Mouse (Mus musculus) cerebellum, adult 11 months (tissue): Measurements from ENCODE around the gene Lsm4.

Experiments used
- DNase-seq: peaks from one replicate; pipeline ENCODE4 v3.0.0; 2022

The Lsm4 gene

DNA sequence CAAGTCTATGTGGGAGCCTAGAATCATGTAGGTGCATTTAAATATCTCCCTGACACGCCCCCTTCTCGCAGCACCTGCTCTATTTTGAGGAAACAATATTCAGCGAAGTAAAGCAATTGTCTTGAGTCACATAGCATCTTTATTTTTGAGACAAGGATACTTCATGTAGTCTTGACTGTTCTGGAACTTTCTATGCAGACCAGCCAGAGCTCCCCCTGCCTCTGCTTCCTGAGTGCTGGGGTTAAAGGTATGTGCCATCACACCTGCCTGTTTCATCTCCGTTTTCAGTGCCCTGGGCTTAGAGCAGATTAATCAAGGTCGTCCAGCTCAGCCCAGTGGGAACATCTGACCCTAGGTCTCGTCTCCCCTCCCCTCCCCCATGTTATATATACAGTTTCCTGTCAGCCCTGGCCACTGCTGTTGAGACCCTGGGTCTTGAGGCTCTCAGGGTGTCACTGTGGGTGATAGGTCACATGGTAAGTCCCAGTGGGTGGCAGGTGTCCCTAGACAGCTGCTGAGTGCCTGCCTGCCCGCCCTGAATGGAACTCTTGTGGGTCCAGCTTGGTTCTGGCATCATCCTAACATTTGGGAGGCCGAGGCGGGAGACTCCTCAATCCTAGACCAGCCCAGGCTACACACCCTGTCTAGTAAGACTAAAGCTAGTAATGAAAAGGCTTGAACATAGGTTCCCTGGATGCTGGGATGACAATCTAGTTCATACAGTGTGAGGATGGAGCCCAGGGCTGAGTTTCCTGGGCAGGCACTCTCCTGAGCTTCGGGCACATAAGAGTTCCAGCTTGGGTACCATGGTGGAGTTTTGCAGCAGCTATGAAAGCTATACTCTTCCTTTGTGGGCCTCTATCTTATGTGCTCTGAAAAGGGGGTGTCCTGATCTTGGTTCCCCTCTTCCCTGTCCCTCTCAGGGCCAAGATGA is 28.3 kb downstream of the Lsm4 start:
- DNase-seq: no peak

DNA sequence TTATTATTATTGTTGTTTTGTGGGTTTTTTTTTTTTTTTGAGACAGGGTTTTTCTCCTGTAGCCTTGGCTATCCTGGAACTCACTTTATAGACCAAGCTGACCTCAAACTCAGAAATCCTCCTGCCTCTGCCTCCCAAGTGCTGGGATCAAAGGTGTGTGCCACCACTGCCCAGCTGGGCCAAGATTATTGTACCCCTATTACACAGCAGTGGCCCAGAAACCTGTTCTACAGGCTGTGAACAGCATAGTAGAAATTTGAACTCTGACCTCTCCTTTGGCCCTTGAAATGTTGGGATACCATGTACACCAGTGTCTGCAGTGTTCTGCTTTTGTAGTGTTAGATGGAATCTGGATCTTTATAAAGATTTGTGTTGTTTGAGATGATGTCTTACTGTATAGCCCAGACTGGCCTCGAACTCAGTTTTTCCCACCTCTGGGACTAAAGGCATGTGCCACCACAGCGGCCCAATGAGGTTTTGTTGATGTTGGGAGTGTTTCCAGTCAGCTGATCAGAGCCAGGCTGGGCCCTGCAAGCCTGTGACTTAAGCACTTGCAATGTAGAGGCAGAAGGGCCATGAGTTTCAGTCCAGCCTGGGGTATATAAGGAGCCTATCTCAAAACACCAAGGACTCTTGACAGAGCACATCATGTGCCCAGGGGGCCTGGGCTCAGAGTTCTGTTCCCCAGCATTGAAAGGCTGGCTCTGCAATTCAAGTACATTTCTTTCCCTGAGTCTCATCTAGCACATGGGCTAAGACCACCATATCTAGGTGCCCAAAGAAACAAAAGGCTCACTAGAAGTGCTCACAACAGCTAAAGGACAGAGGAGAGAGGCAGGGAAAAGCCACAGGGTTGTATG is 29.2 kb downstream of the Lsm4 start:
- DNase-seq: no peak

DNA sequence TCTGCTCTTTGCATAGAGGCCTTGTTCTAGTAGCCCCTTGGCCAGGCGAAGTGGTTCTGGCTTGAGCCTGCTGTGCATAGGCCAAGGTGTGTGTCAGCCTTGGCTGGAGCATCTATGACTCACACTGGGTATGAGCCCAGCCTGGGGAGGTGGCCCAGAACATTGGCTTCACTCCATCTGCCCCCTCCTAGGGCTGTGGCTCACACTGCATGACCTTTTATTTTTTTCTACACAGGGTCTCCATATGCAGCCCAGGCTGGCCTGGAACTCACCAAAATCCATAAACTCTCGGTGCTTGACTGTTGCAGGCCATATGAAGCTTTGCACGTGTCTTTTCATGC is 29.8 kb downstream of the Lsm4 start:
- DNase-seq: peak; percentile 86

DNA sequence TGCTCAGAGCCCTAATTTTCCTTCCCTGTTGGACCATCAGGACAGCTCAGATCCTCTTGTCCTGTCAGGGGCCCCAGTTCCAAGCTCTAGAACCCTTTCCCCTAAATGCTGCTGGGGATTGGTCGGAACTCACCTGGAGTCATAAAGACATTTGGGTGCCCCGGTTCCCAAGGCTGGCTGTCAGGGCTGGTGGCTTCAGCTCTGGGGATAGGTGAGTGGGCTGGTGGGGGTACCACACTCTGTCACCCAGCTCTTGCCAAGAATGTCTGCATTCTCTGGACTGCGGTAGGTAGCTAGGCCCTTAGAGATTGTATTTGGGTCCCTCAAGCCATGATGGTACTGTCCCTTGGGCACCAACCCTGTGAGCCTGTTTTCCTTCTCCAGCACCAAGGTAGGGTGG is 30.2 kb downstream of the Lsm4 start, which contains the start of gene Iqcn:
Iqcn (plus strand) TSS at position 171 of the 400 bp plus-strand sequence.
- no peak for DNase-seq

DNA sequence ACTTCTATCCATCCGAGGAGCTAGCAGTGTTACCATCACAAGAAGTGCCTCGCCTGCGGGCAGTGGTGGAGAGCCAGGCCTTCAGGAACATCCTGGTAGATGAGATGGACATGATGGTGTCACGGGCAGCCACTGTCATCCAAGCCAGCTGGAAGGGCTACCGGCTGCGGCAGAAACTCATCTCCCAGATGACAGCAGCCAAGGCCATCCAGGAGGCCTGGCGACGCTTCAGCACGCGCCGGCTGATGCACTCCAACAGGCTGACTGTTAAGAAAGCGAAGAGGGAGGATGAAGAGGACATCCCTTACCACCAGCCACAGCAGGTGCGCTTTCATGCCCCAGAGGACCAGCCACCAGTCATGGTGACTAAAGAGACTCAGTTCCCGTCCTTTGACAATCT is 35.2 kb downstream of the Lsm4 start:
- DNase-seq: no peak

DNA sequence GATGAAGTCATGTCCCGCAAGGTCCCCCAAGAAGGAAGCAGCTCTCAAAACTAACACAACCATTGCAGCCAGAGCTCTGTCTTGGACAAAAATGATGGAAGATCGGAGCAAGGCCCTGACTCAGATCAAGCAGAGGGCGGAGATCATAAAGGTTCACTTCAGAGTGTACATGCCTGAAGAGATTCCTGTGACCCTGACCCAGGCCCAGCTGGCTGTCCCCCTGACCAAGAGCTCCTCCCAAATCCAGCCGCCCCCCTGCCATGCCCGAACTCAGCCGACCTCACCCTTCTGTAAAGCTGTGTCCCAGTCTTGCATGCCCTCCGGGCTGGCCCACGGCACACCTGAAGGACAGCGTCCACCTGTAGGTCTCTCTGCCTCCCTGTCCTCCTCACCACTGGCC is 36.7 kb downstream of the Lsm4 start:
- DNase-seq: no peak

DNA sequence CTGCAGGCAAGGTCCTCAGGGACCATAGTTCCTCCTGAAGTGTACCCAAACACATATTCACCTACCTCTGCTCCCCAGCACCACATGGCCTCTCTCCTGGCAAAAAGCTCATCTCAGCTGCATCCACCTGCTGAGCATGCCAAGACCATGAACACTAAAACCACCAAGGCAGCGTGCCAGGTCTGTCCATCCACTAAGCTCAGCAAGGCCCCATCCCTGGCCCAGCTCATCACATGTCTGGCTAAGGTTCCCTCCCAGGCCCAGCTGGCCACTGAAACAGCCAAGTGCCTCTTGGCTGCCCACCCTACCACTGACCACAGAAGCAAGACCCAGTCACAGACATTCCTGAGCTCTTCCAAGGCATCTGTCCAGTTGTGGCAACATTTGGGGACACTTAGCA is 37.2 kb downstream of the Lsm4 start:
- DNase-seq: no peak

DNA sequence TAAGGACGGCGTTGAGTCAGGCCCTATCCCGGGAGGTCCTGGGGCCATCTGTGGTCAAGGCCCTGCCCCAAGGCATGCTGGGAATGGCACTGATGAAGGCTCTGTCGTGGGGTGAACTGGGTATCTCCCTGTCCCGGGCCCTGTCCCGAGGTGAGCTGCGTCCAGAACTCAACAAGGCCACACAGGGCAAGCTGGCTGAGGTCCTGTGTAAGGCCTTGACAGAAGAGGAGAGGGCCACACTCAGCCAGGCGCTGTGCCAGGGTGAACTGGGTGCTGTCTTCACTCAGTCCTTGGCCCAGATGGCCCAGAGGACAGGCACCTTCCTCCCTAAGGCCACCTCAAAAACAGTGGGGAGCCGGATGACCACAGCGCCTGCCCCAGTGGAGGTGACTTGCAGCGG is 38.0 kb downstream of the Lsm4 start:
- DNase-seq: no peak

DNA sequence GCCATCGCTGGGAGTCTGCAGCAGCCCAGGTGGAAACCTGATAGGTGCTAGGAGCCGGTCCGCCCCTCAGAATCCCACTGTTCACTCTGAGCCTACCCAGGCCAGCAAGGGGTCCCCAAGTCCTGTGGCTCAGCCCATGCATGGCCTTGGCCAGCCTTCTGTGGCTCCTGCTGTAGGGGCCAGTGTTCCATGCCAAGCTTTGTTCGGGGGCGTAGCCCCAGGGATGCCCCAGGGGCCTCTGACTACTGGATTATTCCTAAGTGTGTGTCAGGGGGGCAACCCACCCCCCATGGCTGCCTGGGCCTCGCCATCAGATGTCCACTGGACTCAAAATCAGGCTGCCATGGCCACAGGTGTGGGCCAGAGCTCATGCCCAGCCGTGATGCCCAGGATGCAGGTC is 40.9 kb downstream of the Lsm4 start:
- no peak for DNase-seq

DNA sequence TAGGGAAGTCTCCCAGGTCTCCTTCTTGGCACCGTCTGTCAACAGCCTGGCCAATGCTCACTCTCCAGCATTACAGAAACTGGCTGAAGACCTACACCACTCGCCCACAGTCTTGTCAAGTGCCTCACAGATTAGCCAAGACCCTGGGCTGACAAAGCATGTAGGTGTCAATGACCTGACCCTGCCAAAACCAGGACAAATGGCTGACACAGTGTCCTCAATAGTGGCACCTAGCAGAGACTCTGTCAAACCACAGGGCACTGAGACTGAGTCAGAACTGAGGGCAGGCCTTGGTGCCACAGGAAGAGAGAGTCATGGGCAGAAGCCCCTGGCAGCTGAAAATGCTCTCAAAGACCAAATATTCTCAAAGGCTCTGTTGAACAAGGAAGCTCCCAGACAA is 42.0 kb downstream of the Lsm4 start:
- no peak for DNase-seq

DNA sequence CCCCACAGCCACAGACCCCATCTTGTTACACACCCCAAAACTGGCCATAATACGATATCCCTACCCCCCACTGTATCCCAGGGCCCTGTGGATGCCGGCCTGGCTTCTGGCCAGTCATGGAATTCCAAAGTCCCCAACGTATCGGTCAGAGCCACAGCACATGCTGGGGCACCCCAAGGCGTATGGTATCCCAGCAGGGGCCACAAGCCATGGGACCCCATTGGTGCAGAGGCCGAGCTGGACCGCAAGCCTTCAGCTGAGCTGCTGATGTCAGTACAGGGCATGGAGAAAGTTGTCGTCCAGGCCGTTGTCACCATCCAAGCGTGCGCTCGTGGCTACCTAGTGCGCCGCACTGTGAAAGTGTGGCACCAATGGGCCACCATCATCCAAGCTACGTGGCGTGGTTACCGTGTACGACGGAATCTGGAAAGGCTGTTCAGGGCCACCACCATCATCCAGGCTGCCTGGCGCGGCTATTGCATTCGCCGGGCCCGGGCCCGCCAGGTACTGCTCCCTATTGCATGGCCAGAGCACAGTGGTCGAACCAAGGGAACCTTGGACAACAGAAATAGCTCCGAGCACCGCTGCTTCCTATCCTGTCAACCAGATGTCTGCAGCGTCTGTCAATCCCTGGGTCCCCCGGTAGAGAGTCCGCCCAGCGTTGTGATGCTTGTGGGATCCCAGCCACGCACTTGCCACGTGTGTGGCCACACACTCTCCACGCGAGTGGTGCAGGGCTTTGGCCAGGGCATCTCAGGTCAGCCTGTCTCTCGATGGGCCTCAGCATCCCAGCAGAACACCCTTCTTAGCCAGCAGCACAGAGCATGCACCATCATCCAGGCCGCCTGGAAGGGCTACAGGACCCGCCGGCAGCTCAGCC is 43.7 kb downstream of the Lsm4 start:
- DNase-seq: no peak

DNA sequence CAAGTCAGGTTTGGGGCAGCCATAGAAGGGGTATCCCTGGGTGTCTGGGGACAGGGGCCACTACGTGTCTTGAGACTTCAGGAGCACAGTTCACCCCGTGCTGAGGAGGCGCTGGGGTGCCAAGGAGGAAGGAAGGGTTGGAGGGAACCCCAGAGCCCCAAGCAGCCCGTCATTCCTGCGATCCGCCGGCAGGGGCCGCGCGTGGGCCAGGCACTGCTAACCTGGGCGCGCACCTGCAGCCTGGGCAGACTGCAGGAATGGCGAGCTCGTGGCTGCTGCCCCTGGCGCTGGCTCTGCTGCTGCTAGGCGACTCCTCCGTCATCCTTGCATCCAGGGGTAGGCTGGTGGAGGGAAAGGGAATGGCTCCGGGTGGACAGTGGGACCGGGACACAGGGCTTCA is 45.2 kb downstream of the Lsm4 start, which contains the start of gene Gm3336:
Gm3336 (plus strand) TSS at position 247 of the 400 bp plus-strand sequence.
- DNase-seq: peak; percentile 72

DNA sequence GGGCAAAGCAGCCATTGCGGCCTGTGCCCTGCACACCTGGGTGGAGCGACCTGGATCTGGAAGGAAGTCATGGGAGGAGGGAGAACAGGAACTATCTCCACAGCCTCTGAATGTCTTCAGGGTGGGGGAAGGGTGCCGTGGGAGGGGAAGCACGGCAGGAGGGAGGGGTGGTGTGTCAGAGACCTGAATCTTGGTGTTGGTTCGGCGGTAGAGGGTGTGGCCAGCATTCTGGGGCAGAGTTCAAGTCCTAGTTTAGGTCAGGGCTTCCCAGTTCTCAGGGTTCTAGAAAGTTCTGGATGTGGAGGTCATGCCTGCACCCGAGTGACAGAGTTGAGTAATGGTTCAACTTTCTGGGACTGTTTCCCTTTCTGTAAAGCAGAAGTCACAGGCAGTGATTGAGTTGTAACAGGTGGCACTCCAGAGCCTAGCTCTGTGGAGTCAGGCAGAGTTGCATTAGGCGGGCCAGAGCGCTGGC is 46.8 kb downstream of the Lsm4 start:
- DNase-seq: no peak

DNA sequence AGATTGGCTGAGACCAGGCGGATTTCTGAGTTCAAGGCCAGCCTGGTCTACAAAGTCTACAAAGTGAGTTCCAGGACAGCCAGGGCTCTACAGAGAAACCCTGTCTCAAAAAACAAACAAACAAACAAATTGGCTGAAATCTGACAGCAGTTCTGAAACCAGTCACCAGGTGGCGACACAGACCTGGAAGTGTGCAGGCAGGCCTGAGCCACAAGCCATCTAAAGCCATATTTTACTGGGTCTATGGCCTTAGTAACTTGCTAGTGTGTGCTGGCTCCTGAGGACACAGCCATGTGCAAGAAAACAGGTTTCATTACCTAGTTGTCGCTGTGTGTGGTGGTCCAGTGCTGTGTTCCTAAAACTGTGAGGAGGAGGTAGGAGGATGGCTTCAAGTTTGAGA is 47.7 kb downstream of the Lsm4 start:
- DNase-seq: peak; percentile 71

DNA sequence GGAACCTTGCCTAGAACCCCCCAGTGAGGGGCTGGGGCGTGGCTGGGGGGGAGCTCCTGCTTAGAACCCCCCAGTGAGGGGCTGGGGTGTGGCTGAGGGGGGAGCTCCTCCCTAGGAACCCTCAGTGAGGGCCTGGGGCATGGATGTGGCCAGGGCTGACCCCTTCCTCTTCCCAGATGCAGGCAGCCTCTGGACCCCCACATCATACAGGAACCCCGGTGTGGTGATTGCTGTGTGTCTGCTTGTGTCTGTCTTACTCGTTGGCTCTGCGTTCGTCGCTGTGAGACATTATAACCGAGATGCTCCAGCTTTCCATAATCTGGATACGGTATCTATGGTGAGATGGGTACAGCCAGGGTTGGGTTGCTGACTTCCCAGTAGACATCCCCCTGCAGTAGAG is 48.6 kb downstream of the Lsm4 start:
- DNase-seq: no peak

DNA sequence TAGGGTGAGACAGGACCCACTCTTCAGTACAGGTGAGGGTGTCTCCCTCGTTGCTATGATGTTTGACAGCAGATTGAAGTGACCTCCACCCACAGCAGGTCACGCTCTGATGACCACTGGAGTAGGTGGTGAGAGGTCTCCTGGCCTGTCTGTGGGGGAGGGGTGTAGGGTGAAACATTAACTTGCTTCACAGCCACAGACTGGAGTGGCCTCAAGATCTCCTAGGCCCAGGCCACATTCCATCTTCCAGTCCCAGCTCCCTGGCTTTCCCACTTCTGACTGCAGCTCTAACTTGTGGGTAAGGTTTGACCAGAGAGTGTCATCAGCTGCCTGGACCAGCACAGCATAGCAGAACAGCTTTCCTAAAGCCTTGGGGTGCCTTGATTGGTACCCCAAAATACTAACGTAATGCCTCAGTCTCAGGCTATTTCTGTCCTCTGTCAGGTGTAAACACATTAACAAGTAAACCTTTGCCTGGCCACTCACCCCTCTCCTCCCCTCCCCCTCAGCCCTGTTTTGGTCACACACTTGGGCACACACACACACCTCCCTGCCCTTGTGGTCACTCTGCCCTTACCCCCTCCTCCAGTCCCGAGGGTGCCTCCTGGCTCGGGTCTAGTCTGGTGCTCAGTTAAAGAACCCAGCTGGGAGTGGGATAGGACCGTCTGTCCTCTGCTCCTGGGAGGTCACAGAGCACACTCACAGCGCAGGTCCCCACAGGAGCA is 50.6 kb downstream of the Lsm4 start, which contains the start of gene Pde4c:
Pde4c (plus strand) TSS at position 235 of the 725 bp plus-strand sequence.
- DNase-seq: no peak

DNA sequence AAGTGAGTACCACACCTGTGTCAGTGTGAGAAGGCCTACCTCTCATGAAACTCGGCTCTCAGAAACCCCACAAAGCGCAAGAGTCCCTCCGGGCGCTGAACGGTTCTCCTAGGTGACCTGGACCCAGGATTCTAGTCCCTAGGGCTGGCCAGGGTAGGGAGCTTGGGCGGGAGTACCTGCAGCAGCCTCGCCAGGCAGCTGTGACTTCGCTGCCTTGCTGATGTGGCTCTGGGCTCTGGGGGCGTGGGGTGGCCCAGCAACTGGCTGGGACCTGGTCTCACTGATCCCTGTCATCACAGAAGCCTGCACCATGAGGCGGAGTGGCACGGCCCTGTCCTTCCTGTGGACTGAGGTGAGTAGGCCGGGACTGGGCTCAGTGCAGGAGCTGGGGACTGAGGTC is 51.2 kb downstream of the Lsm4 start:
- no peak for DNase-seq

DNA sequence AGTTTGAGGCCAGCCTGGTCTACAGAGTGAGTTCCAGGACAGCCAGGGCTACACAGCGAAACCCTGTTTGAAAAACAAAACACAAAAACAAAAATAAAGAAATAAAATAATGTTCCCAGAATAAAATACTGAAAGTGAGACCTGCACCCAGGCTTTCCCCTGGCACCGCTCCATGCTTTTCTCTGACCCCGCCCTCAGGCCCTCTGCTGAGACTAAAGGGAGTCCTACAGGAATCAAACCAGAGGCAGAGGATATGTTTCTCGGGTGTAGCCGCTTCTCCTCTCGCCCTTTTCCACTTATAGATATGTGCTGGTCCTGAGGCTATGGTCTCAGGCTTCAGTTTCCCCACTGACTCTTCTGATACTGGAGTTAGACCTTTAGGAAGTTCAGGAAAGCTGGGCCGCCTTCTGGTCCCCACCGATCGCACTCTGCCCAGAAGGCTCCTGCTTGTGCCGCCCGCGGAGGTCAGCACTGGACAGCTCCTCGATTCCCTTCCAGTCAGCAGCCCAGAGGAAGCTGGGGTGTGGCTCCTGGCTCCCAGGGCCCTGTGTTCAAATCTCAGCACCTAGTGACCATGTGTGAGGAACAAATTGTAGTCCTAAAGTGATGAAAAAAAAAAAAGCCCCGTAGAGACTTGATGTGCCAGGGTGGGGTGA is 52.9 kb downstream of the Lsm4 start:
- DNase-seq: no peak

DNA sequence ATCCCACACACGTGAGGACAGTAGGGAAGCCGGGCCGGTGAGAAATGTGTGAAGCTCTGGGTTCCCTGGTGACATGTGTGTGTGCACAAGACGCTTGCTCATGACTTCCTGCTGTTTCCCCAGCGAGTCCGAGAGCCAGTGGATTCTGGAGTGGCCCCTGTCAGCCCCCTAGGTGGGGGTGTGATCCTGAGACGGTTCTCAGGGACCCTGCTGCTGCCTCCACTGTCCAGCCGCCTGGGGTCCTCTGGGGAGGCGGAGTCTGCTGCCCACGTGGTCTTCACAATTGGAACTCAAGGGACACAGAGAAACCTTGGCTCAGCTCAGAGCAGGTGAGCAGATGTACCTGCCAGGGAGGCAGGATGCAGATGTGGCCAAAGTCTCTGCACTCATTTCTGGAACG is 53.7 kb downstream of the Lsm4 start:
- no peak for DNase-seq
